Mouse (Mus musculus): ENCODE results near the gene Ror1. TPM values are rescaled to one million over a fixed set of nuclear protein-coding genes. Genes with fewer than 3 reads are reported as not detected.
A peak's percentile ranks its signal among the peaks of the same experiment; 100 is the strongest.

Ror1 gene
- polyA plus RNA-seq, 1 experiment from 2014 or later, result 12.4 TPM

GRCm38 (mm10) chr4:100137102-100137835, 41.7 kb downstream of the Ror1 start:
- Histone ChIP-seq H3K9ac (ENCODE audit: low read length) (no peak overlapping the region), H3K27ac (replicated peaks in 1 of 2; ENCODE audit: control insufficient read depth in 1 of 2, insufficient read depth in 1 of 2, low read depth in 2 of 2, low read length in 2 of 2) (no peak overlapping the region), H3K36me3 (ENCODE audit: control insufficient read depth, insufficient read depth, low read length) (no peaks in the 10 kb centered on the region), H3K4me1 (ENCODE audit: control insufficient read depth in 2 of 2, insufficient read depth in 2 of 2, low read length in 2 of 2) (peaks cover 9 to 31% of the 10 kb centered on the region in 2 experiments), H3K4me3 (ENCODE audit: control insufficient read depth in 1 of 2, insufficient read depth in 1 of 2, low read depth in 1 of 2, low read length in 2 of 2) (no peak overlapping the region), H3K4me2 (ENCODE audit: low read length) (no peak overlapping the region), H3K27me3 (ENCODE audit: control insufficient read depth, insufficient read depth, low read length) (no peaks in the 10 kb centered on the region), H3K9me3 (ENCODE audit: control insufficient read depth, low read length) (no peaks in the 10 kb centered on the region)
- 89% methylated on average over 11 of the region's 11 CpGs for WGBS
- ATAC-seq (ENCODE audit: insufficient number of reproducible peaks, insufficient read depth, low FRiP score, low read depth), result no peak

GRCm38 (mm10) chr4:100141626-100142025, 46.0 kb downstream of the Ror1 start:
- peaks cover 7 to 23% of the 10 kb centered on the region in 2 experiments for H3K4me1 ChIP-seq (ENCODE audit: control insufficient read depth in 2 of 2, insufficient read depth in 2 of 2, low read length in 2 of 2)

GRCm38 (mm10) chr4:100144744-100145143, 49.2 kb downstream of the Ror1 start:
- Histone ChIP-seq H3K27ac (replicated peaks in 1 of 2; ENCODE audit: control insufficient read depth in 1 of 2, insufficient read depth in 1 of 2, low read depth in 2 of 2, low read length in 2 of 2) (no peak overlapping the region), H3K9ac (ENCODE audit: low read length) (no peak overlapping the region), H3K4me1 (ENCODE audit: control insufficient read depth in 2 of 2, insufficient read depth in 2 of 2, low read length in 2 of 2) (peaks cover 4 to 18% of the 10 kb centered on the region in 2 experiments), H3K4me3 (ENCODE audit: control insufficient read depth in 1 of 2, insufficient read depth in 1 of 2, low read depth in 1 of 2, low read length in 2 of 2) (no peak overlapping the region), H3K36me3 (ENCODE audit: control insufficient read depth, insufficient read depth, low read length) (no peaks in the 10 kb centered on the region), H3K4me2 (ENCODE audit: low read length) (no peak overlapping the region), H3K27me3 (ENCODE audit: control insufficient read depth, insufficient read depth, low read length) (no peaks in the 10 kb centered on the region), H3K9me3 (ENCODE audit: control insufficient read depth, low read length) (no peaks in the 10 kb centered on the region)
- no peak for ATAC-seq (ENCODE audit: insufficient number of reproducible peaks, insufficient read depth, low FRiP score, low read depth)
- 92% methylated on average over 4 of the region's 4 CpGs for WGBS

More at GRCm38 (mm10) chr4:100141626-100142025, 46.0 kb downstream of the Ror1 start:
- H3K27ac ChIP-seq (replicated peaks in 1 of 2; ENCODE audit: control insufficient read depth in 1 of 2, insufficient read depth in 1 of 2, low read depth in 2 of 2, low read length in 2 of 2), result peak overlapping the region in 1 of 2 experiments; percentile 41; a peak in 1 of 4 replicates
- H3K9me3 ChIP-seq (ENCODE audit: control insufficient read depth, low read length), result no peaks in the 10 kb centered on the region
- H3K36me3 ChIP-seq (ENCODE audit: control insufficient read depth, insufficient read depth, low read length), result no peaks in the 10 kb centered on the region
- WGBS, result 10% methylated on average over 2 of the region's 2 CpGs
- no peak overlapping the region for H3K9ac ChIP-seq (ENCODE audit: low read length)
- no peaks in the 10 kb centered on the region for H3K27me3 ChIP-seq (ENCODE audit: control insufficient read depth, insufficient read depth, low read length)
- no peak overlapping the region for H3K4me3 ChIP-seq (ENCODE audit: control insufficient read depth in 1 of 2, insufficient read depth in 1 of 2, low read depth in 1 of 2, low read length in 2 of 2)
- ATAC-seq (ENCODE audit: insufficient number of reproducible peaks, insufficient read depth, low FRiP score, low read depth), result no peak
- no peak overlapping the region for H3K4me2 ChIP-seq (ENCODE audit: low read length)

- Histone ChIP-seq H3K9ac (ENCODE audit: low read length) (no peak overlapping the region), H3K27me3 (ENCODE audit: control insufficient read depth, insufficient read depth, low read length) (no peaks in the 10 kb centered on the region), H3K36me3 (ENCODE audit: control insufficient read depth, insufficient read depth, low read length) (no peaks in the 10 kb centered on the region), H3K4me1 (ENCODE audit: control insufficient read depth in 2 of 2, insufficient read depth in 2 of 2, low read length in 2 of 2) (peaks cover 4 to 19% of the 10 kb centered on the region in 2 experiments), H3K9me3 (ENCODE audit: control insufficient read depth, low read length) (no peaks in the 10 kb centered on the region), H3K4me3 (ENCODE audit: control insufficient read depth in 1 of 2, insufficient read depth in 1 of 2, low read depth in 1 of 2, low read length in 2 of 2) (no peak overlapping the region), H3K27ac (replicated peaks in 1 of 2; ENCODE audit: control insufficient read depth in 1 of 2, insufficient read depth in 1 of 2, low read depth in 2 of 2, low read length in 2 of 2) (no peak overlapping the region), H3K4me2 (ENCODE audit: low read length) (no peak overlapping the region)
- 86% methylated on average over 1 of the region's 1 CpGs for WGBS
- ATAC-seq (ENCODE audit: insufficient number of reproducible peaks, insufficient read depth, low FRiP score, low read depth), result no peak
Measured at GRCm38 (mm10) chr4:100150797-100151196, 55.2 kb downstream of the Ror1 start.

- Histone ChIP-seq H3K27me3 (ENCODE audit: control insufficient read depth, insufficient read depth, low read length) (no peaks in the 10 kb centered on the region), H3K4me3 (ENCODE audit: control insufficient read depth in 1 of 2, insufficient read depth in 1 of 2, low read depth in 1 of 2, low read length in 2 of 2) (no peak overlapping the region), H3K4me1 (ENCODE audit: control insufficient read depth in 2 of 2, insufficient read depth in 2 of 2, low read length in 2 of 2) (peaks cover 4 to 19% of the 10 kb centered on the region in 2 experiments), H3K9ac (ENCODE audit: low read length) (no peak overlapping the region), H3K4me2 (ENCODE audit: low read length) (no peak overlapping the region), H3K27ac (replicated peaks in 1 of 2; ENCODE audit: control insufficient read depth in 1 of 2, insufficient read depth in 1 of 2, low read depth in 2 of 2, low read length in 2 of 2) (no peak overlapping the region), H3K9me3 (ENCODE audit: control insufficient read depth, low read length) (no peaks in the 10 kb centered on the region), H3K36me3 (ENCODE audit: control insufficient read depth, insufficient read depth, low read length) (no peaks in the 10 kb centered on the region)
- no peak for ATAC-seq (ENCODE audit: insufficient number of reproducible peaks, insufficient read depth, low FRiP score, low read depth)
- WGBS, result 48% methylated on average over 7 of the region's 7 CpGs
Measured at GRCm38 (mm10) chr4:100154560-100155130, 59.1 kb downstream of the Ror1 start.

- Histone ChIP-seq H3K4me2 (ENCODE audit: low read length) (no peak overlapping the region), H3K27me3 (ENCODE audit: control insufficient read depth, insufficient read depth, low read length) (no peaks in the 10 kb centered on the region), H3K9me3 (ENCODE audit: control insufficient read depth, low read length) (no peaks in the 10 kb centered on the region), H3K4me1 (ENCODE audit: control insufficient read depth in 2 of 2, insufficient read depth in 2 of 2, low read length in 2 of 2) (peaks cover 4 to 19% of the 10 kb centered on the region in 2 experiments), H3K27ac (replicated peaks in 1 of 2; ENCODE audit: control insufficient read depth in 1 of 2, insufficient read depth in 1 of 2, low read depth in 2 of 2, low read length in 2 of 2) (no peak overlapping the region), H3K4me3 (ENCODE audit: control insufficient read depth in 1 of 2, insufficient read depth in 1 of 2, low read depth in 1 of 2, low read length in 2 of 2) (no peak overlapping the region), H3K36me3 (ENCODE audit: control insufficient read depth, insufficient read depth, low read length) (no peaks in the 10 kb centered on the region), H3K9ac (ENCODE audit: low read length) (no peak overlapping the region)
- ATAC-seq (ENCODE audit: insufficient number of reproducible peaks, insufficient read depth, low FRiP score, low read depth), result no peak
- WGBS, result 86% methylated on average over 3 of the region's 3 CpGs
Measured at GRCm38 (mm10) chr4:100155731-100156130, 60.1 kb downstream of the Ror1 start.

GRCm38 (mm10) chr4:100158401-100158800, 62.8 kb downstream of the Ror1 start:
- H3K4me2 ChIP-seq (ENCODE audit: low read length), result no peak overlapping the region
- WGBS, result 55% methylated on average over 5 of the region's 5 CpGs

More at GRCm38 (mm10) chr4:100158401-100158800, 62.8 kb downstream of the Ror1 start:
- ATAC-seq (ENCODE audit: insufficient number of reproducible peaks, insufficient read depth, low FRiP score, low read depth), result no peak
- H3K9ac ChIP-seq (ENCODE audit: low read length), result no peak overlapping the region
- H3K27me3 ChIP-seq (ENCODE audit: control insufficient read depth, insufficient read depth, low read length), result no peaks in the 10 kb centered on the region
- H3K4me3 ChIP-seq (ENCODE audit: control insufficient read depth in 1 of 2, insufficient read depth in 1 of 2, low read depth in 1 of 2, low read length in 2 of 2), result no peak overlapping the region
- peaks cover 10 to 41% of the 10 kb centered on the region in 2 experiments for H3K4me1 ChIP-seq (ENCODE audit: control insufficient read depth in 2 of 2, insufficient read depth in 2 of 2, low read length in 2 of 2)
- no peaks in the 10 kb centered on the region for H3K36me3 ChIP-seq (ENCODE audit: control insufficient read depth, insufficient read depth, low read length)
- no peak overlapping the region for H3K27ac ChIP-seq (replicated peaks in 1 of 2; ENCODE audit: control insufficient read depth in 1 of 2, insufficient read depth in 1 of 2, low read depth in 2 of 2, low read length in 2 of 2)
- no peaks in the 10 kb centered on the region for H3K9me3 ChIP-seq (ENCODE audit: control insufficient read depth, low read length)
